25 mouse cellular contexts compared by ENCODE assay signal in genomic region chr7:19690845-19691244, GRCm38 (mm10). TPM values are rescaled to one million over a fixed set of nuclear protein-coding genes. Genes with fewer than 3 reads are reported as not detected.
DNase-seq lines count a peak whose midpoint lies in the region; ATAC-seq and TF ChIP-seq lines count a peak whose summit lies in the region.
"Had no signal": no experiment of that assay in that cellular context is flagged by ENCODE, and none has a peak within 500 bp of the region (broad histone marks: within the 10 kb centered on the region; RNA-seq: fewer than 3 reads in every experiment).

No protein-coding gene starts in this region.

- no peak overlapping the region for H3K4me2 ChIP-seq in midbrain, embryonic 11.5 days
- H3K4me2 ChIP-seq in midbrain, embryonic 16.5 days (ENCODE audit: low read length) = no peak overlapping the region
- H3K4me2 ChIP-seq in liver, embryonic 15.5 days = peak overlapping the region; percentile 50; the same call in 1 of the 2 replicates
- H3K4me2 ChIP-seq: embryonic facial prominence, embryonic 13.5 days; forebrain, embryonic 13.5 days; hindbrain, embryonic 12.5 days had no signal

- H3K4me1 ChIP-seq in midbrain, embryonic 11.5 days (ENCODE audit: control insufficient read depth, insufficient read depth, low read length) = peaks cover 4% of the 10 kb centered on the region; the same call in 1 of the 2 replicates
- no peaks in the 10 kb centered on the region for H3K4me1 ChIP-seq in midbrain, embryonic 16.5 days (ENCODE audit: control insufficient read depth, insufficient read depth, low read length)
- peaks cover 54% of the 10 kb centered on the region for H3K4me1 ChIP-seq in liver, embryonic 15.5 days (replicated peaks)
- H3K4me1 ChIP-seq: forebrain, embryonic 13.5 days had no signal

- no peak for ATAC-seq in midbrain, embryonic 11.5 days (ENCODE audit: low FRiP score)
- ATAC-seq in midbrain, embryonic 16.5 days = no peak
- ATAC-seq in liver, embryonic 15.5 days (ENCODE audit: insufficient read depth) = no peak
- ATAC-seq: CD4-positive, CD25-positive, alpha-beta regulatory T cell, adult 4 months; forebrain, embryonic 13.5 days; forebrain, postnatal 0 days; hindbrain, embryonic 16.5 days had no signal

- H3K9ac ChIP-seq in midbrain, embryonic 11.5 days (ENCODE audit: low read length) = no peak overlapping the region
- no peak overlapping the region for H3K9ac ChIP-seq in midbrain, embryonic 16.5 days (ENCODE audit: low read depth, low read length)
- no peak overlapping the region for H3K9ac ChIP-seq in liver, embryonic 15.5 days
- H3K9ac ChIP-seq: embryonic facial prominence, embryonic 13.5 days; forebrain, embryonic 13.5 days; forebrain, postnatal 0 days; hindbrain, embryonic 12.5 days had no signal

- no peaks in the 10 kb centered on the region for H3K36me3 ChIP-seq in midbrain, embryonic 11.5 days (ENCODE audit: control insufficient read depth, insufficient read depth, low read length)
- no peaks in the 10 kb centered on the region for H3K36me3 ChIP-seq in midbrain, embryonic 16.5 days (ENCODE audit: control insufficient read depth, insufficient read depth, low read length)
- H3K36me3 ChIP-seq in liver, embryonic 15.5 days (replicated peaks) = no peaks in the 10 kb centered on the region
- H3K36me3 ChIP-seq: embryonic facial prominence, embryonic 13.5 days; hindbrain, embryonic 12.5 days had no signal

- TF ChIP-seq CTCF in gastrocnemius, adult 2 months (IDR thresholded peaks at IDR 0.05) = no peak

- H3K27ac ChIP-seq in midbrain, embryonic 11.5 days (ENCODE audit: low read depth, low read length) = no peak overlapping the region
- no peak overlapping the region for H3K27ac ChIP-seq in midbrain, embryonic 16.5 days (ENCODE audit: low read length)
- H3K27ac ChIP-seq in liver, embryonic 15.5 days (replicated peaks) = no peak overlapping the region
- H3K27ac ChIP-seq in gastrocnemius, adult 2 months = no peak overlapping the region
- H3K27ac ChIP-seq: embryonic facial prominence, embryonic 13.5 days; forebrain, embryonic 13.5 days; hindbrain, embryonic 12.5 days had no signal

- H3K4me3 ChIP-seq in midbrain, embryonic 11.5 days (ENCODE audit: low read depth, low read length) = no peak overlapping the region
- no peak overlapping the region for H3K4me3 ChIP-seq in midbrain, embryonic 16.5 days (ENCODE audit: low read depth, low read length)
- H3K4me3 ChIP-seq in liver, embryonic 15.5 days (replicated peaks) = no peak overlapping the region
- H3K4me3 ChIP-seq in gastrocnemius, adult 2 months = no peak overlapping the region
- H3K4me3 ChIP-seq: embryonic facial prominence, embryonic 13.5 days; forebrain, embryonic 13.5 days; hindbrain, embryonic 12.5 days had no signal

- intact Hi-C loops in gastrocnemius, adult 2 months (cut with DNase I) = no loop called here

- DNase-seq in adrenal gland, postnatal 10 days = peak; percentile 16
- no peak for DNase-seq in adrenal gland, postnatal 14 days
- DNase-seq in midbrain, embryonic 11.5 days (ENCODE audit: low spot score, missing footprints) = peak; percentile 8
- DNase-seq in gastrocnemius, adult 2 months = no peak
- no peak for DNase-seq in ovary, postnatal 36 days (ENCODE audit: low spot score)
- DNase-seq: adrenal gland, adult 2 months; B cell, adult 2 months; cerebellum, adult 18-20 months; cerebellum, adult 9-11 months; cerebellum, postnatal 36 days; forebrain, postnatal 0 days; gastrocnemius, postnatal 36 days; heart, adult 11 months; heart, postnatal 10 days; heart, postnatal 4 days had no signal

- H3K9me3 ChIP-seq in midbrain, embryonic 11.5 days (ENCODE audit: control insufficient read depth, low read length) = no peaks in the 10 kb centered on the region
- no peaks in the 10 kb centered on the region for H3K9me3 ChIP-seq in midbrain, embryonic 16.5 days (replicated peaks; ENCODE audit: control insufficient read depth, low read length, poor library complexity, severe bottlenecking)
- H3K9me3 ChIP-seq in liver, embryonic 15.5 days (replicated peaks) = no peaks in the 10 kb centered on the region
- H3K9me3 ChIP-seq: embryonic facial prominence, embryonic 13.5 days; forebrain, embryonic 13.5 days; hindbrain, embryonic 12.5 days had no signal

- 90% methylated on average over 4 of the region's 4 CpGs for WGBS in midbrain, embryonic 11.5 days
- WGBS in midbrain, embryonic 16.5 days = 89% methylated on average over 4 of the region's 4 CpGs
- 60% methylated on average over 4 of the region's 4 CpGs for WGBS in liver, embryonic 15.5 days (ENCODE audit: insufficient replicate concordance)

- no peaks in the 10 kb centered on the region for H3K27me3 ChIP-seq in midbrain, embryonic 11.5 days (ENCODE audit: control insufficient read depth, insufficient read depth, low read length)
- no peaks in the 10 kb centered on the region for H3K27me3 ChIP-seq in midbrain, embryonic 16.5 days (ENCODE audit: control insufficient read depth, insufficient read depth, low read depth, low read length)
- H3K27me3 ChIP-seq in liver, embryonic 15.5 days = no peaks in the 10 kb centered on the region
- H3K27me3 ChIP-seq: embryonic facial prominence, embryonic 13.5 days; forebrain, embryonic 13.5 days; hindbrain, embryonic 12.5 days had no signal

RNA-seq across cellular contexts. Expression of gene Apoc1, which starts 1.6 kb away (rescaled TPM):
- total RNA-seq in adrenal gland, postnatal 10 days (2021) = 1,000 to 10,000 TPM in 1 of 2 experiments, 100 to 1,000 TPM in 1; 910 to 1,570 TPM
- 845 and 1,967 TPM in 2 replicates for total RNA-seq in adrenal gland, postnatal 14 days (2021)
- polyA plus RNA-seq in midbrain, embryonic 11.5 days (2014; fragmentation: Nextera tagmentation; extraction: Ambion mirVana) = 1.9 and 3.2 TPM in 2 replicates
- 0.96 and 1.0 TPM in 2 replicates for polyA plus RNA-seq in midbrain, embryonic 16.5 days (2015; fragmentation: Nextera tagmentation; extraction: Ambion mirVana)
- polyA plus RNA-seq in liver, embryonic 15.5 days (2015; fragmentation: Nextera tagmentation; extraction: Ambion mirVana) = 609 and 611 TPM in 2 replicates
- total RNA-seq in gastrocnemius, adult 2 months (2021) = 1 to 10 TPM in 1 of 2 experiments, under 1 TPM in 1; 0.64 to 1.1 TPM
- polyA plus RNA-seq: CD4-positive, CD25-positive, alpha-beta regulatory T cell, adult 4 months had no signal

RNA-seq across cellular contexts. Expression of gene Apoe, which starts 8.1 kb away (rescaled TPM):
- 1,000 to 10,000 TPM; 1,872 to 4,173 TPM for total RNA-seq in adrenal gland, postnatal 10 days (2021)
- total RNA-seq in adrenal gland, postnatal 14 days (2021) = 972 and 3,675 TPM in 2 replicates
- 180 and 196 TPM in 2 replicates for polyA plus RNA-seq in midbrain, embryonic 11.5 days (2014; fragmentation: Nextera tagmentation; extraction: Ambion mirVana)
- polyA plus RNA-seq in midbrain, embryonic 16.5 days (2015; fragmentation: Nextera tagmentation; extraction: Ambion mirVana) = 350 and 686 TPM in 2 replicates
- polyA plus RNA-seq in liver, embryonic 15.5 days (2015; fragmentation: Nextera tagmentation; extraction: Ambion mirVana) = 2,704 and 3,478 TPM in 2 replicates
- total RNA-seq in gastrocnemius, adult 2 months (2021) = 10 to 100 TPM; 38.0 to 61.8 TPM

RNA-seq across cellular contexts. Expression of gene Apoc4, which starts 9.6 kb away (rescaled TPM):
- total RNA-seq in adrenal gland, postnatal 10 days (2021) = 100 to 1,000 TPM; 211 to 416 TPM
- total RNA-seq in adrenal gland, postnatal 14 days (2021) = 72.2 and 240 TPM in 2 replicates
- polyA plus RNA-seq in midbrain, embryonic 11.5 days (2014; fragmentation: Nextera tagmentation; extraction: Ambion mirVana) = not detected in 2 replicates
- not detected in 2 replicates for polyA plus RNA-seq in midbrain, embryonic 16.5 days (2015; fragmentation: Nextera tagmentation; extraction: Ambion mirVana)
- polyA plus RNA-seq in liver, embryonic 15.5 days (2015; fragmentation: Nextera tagmentation; extraction: Ambion mirVana) = 273 and 372 TPM in 2 replicates
- not detected for total RNA-seq in gastrocnemius, adult 2 months (2021)
- total RNA-seq: forebrain, postnatal 0 days; gastrocnemius, adult 8-10 months; heart, postnatal 10 days; heart, postnatal 4 days had no signal
- polyA plus RNA-seq: brain, embryonic 14.5 days; embryonic facial prominence, embryonic 13.5 days; forebrain, postnatal 0 days; hindbrain, embryonic 12.5 days; hindbrain, embryonic 16.5 days had no signal

RNA-seq across cellular contexts. Expression of gene Gm44805, which starts 9.6 kb away (rescaled TPM):
- total RNA-seq in adrenal gland, postnatal 10 days (2021) = 1 to 10 TPM; 1.3 to 1.5 TPM
- total RNA-seq in adrenal gland, postnatal 14 days (2021) = 1.7 and 2.6 TPM in 2 replicates
- not detected in 2 replicates for polyA plus RNA-seq in midbrain, embryonic 11.5 days (2014; fragmentation: Nextera tagmentation; extraction: Ambion mirVana)
- polyA plus RNA-seq in midbrain, embryonic 16.5 days (2015; fragmentation: Nextera tagmentation; extraction: Ambion mirVana) = not detected in 2 replicates
- 22.2 and 29.1 TPM in 2 replicates for polyA plus RNA-seq in liver, embryonic 15.5 days (2015; fragmentation: Nextera tagmentation; extraction: Ambion mirVana)
- total RNA-seq in gastrocnemius, adult 2 months (2021) = not detected
- total RNA-seq: forebrain, postnatal 0 days; gastrocnemius, adult 8-10 months; gastrocnemius, postnatal 36 days; heart, postnatal 10 days; heart, postnatal 4 days had no signal
- polyA plus RNA-seq: brain, embryonic 14.5 days; CD4-positive, CD25-positive, alpha-beta regulatory T cell, adult 4 months; embryonic facial prominence, embryonic 13.5 days; forebrain, embryonic 13.5 days; forebrain, postnatal 0 days; heart, embryonic 14.5 days; hindbrain, embryonic 12.5 days; hindbrain, embryonic 16.5 days had no signal

RNA-seq across cellular contexts. Expression of gene Apoc2, which starts 13.1 kb away (rescaled TPM):
- total RNA-seq in adrenal gland, postnatal 10 days (2021) = 100 to 1,000 TPM in 1 of 2 experiments, 10 to 100 TPM in 1; 52.0 to 144 TPM
- total RNA-seq in adrenal gland, postnatal 14 days (2021) = 53.4 TPM in 1 of 2 replicates, not detected in the other
- polyA plus RNA-seq in midbrain, embryonic 11.5 days (2014; fragmentation: Nextera tagmentation; extraction: Ambion mirVana) = not detected in 2 replicates
- not detected in 2 replicates for polyA plus RNA-seq in midbrain, embryonic 16.5 days (2015; fragmentation: Nextera tagmentation; extraction: Ambion mirVana)
- 1,160 and 1,332 TPM in 2 replicates for polyA plus RNA-seq in liver, embryonic 15.5 days (2015; fragmentation: Nextera tagmentation; extraction: Ambion mirVana)
- not detected for total RNA-seq in gastrocnemius, adult 2 months (2021)
- total RNA-seq: gastrocnemius, adult 8-10 months had no signal
- polyA plus RNA-seq: CD4-positive, CD25-positive, alpha-beta regulatory T cell, adult 4 months; embryonic facial prominence, embryonic 13.5 days; forebrain, embryonic 13.5 days; hindbrain, embryonic 12.5 days; hindbrain, embryonic 16.5 days had no signal

Comparison
In these comparisons a context has a peak if more than half of its experiments do, and no peak if none do; other contexts are left out.
1. DNase-seq: peak in adrenal gland, postnatal 10 days (single experiment) and midbrain, embryonic 11.5 days (single experiment); none in adrenal gland, postnatal 14 days (single experiment), gastrocnemius, adult 2 months (single experiment) and ovary, postnatal 36 days (single experiment).
2. RNA of gene Apoc1, which starts 1.6 kb away (total RNA-seq): 845 to 1,967 TPM in adrenal gland, postnatal 14 days and 910 to 1,570 TPM in adrenal gland, postnatal 10 days; 0.64 to 1.1 TPM in gastrocnemius, adult 2 months; every median in the first group is over 100 times any median in the second.
3. RNA of gene Apoe, which starts 8.1 kb away (total RNA-seq): 1,872 to 4,173 TPM in adrenal gland, postnatal 10 days and 972 to 3,675 TPM in adrenal gland, postnatal 14 days; 38.0 to 61.8 TPM in gastrocnemius, adult 2 months; every median in the first group is over 10 times any median in the second.
4. RNA of gene Apoc4, which starts 9.6 kb away (total RNA-seq): 211 to 416 TPM in adrenal gland, postnatal 10 days and 72.2 to 240 TPM in adrenal gland, postnatal 14 days; not detected in gastrocnemius, adult 2 months; every median in the first group is over 10 times any median in the second.